Mouse (Mus musculus) lung, embryonic 16.5 days (tissue): Measurements from ENCODE around the gene 1700020D05Rik. TPM values are rescaled to one million over a fixed set of nuclear protein-coding genes. Genes with fewer than 3 reads are reported as not detected.

Experiments used
- ATAC-seq: fragments of 200-750 bp; cut with Nextera tagmentation; 2 replicates; pipeline ENCODE4 v1.8.0; 2017; ENCODE audit warnings: low read depth, mild to moderate bottlenecking, moderate library complexity
- H3K27ac ChIP-seq: fragments of 300-500 bp; sonication (generic); 2 replicates; pipeline ENCODE4 v1.5.1; 2014; ENCODE audit warnings: mild to moderate bottlenecking, control low read depth, low read length
- H3K27me3 ChIP-seq: fragments of 300-500 bp; sonication (generic); 2 replicates; pipeline ENCODE4 v1.6.1; 2014; ENCODE audit warnings: low read depth, low read length, mixed read lengths; ENCODE audit not compliant: control insufficient read depth, insufficient read depth
- H3K36me3 ChIP-seq: fragments of 300-500 bp; sonication (generic); 2 replicates; pipeline ENCODE4 v1.6.1; 2014; ENCODE audit warnings: low read length; ENCODE audit not compliant: control insufficient read depth, insufficient read depth
- H3K4me1 ChIP-seq: fragments of 300-500 bp; sonication (generic); replicated peaks from 2 replicates; pipeline ENCODE4 v1.6.1; 2014; ENCODE audit warnings: low read length, mixed read lengths; ENCODE audit not compliant: control insufficient read depth, insufficient read depth
- H3K4me2 ChIP-seq: fragments of 300-500 bp; sonication (generic); 2 replicates; pipeline ENCODE4 v1.6.1; 2014; ENCODE audit warnings: low read depth, low read length, control low read depth
- H3K4me3 ChIP-seq: fragments of 300-500 bp; sonication (generic); 2 replicates; pipeline ENCODE4 v1.5.1; 2014; ENCODE audit warnings: mild to moderate bottlenecking, low read length, control low read depth
- H3K9ac ChIP-seq: fragments of 300-500 bp; sonication (generic); 2 replicates; pipeline ENCODE4 v1.6.1; 2014; ENCODE audit warnings: low read length, control low read depth
- H3K9me3 ChIP-seq: fragments of 300-500 bp; sonication (generic); 2 replicates; pipeline ENCODE4 v1.6.1; 2016; ENCODE audit warnings: low read length; ENCODE audit not compliant: control insufficient read depth
- whole genome bisulfite sequencing: fragments of 180-500 bp; shearing (Covaris S2); extraction: QIAGEN DNeasy Blood & Tissue Kit; methylation state at CpG from one replicate; pipeline ENCODE4 v1.1.7; 2014; 5-methylcytosine and 5-hydroxymethylcytosine counted together
- polyA plus RNA-seq: library from polyadenylated mRNA; unstranded; fragments of >200 nt; fragmentation: Nextera tagmentation; extraction: Ambion mirVana; gene quantifications from 2 replicates; pipeline ENCODE4 v1.2.1, GENCODE M21; 2015

1700020D05Rik gene
- polyA plus RNA-seq, 1 experiment from 2014 or later, result not detected

GRCm38 (mm10) chr19:5471846-5472245, 31.7 kb downstream of the 1700020D05Rik start:
- no peak overlapping the region for H3K27ac ChIP-seq
- 47% methylated on average over 5 of the region's 5 CpGs for WGBS
- H3K27me3 ChIP-seq, result no peaks in the 10 kb centered on the region
- no peaks in the 10 kb centered on the region for H3K9me3 ChIP-seq
- no peak for ATAC-seq
- H3K36me3 ChIP-seq, result peaks cover 6% of the 10 kb centered on the region
- peaks cover 16% of the 10 kb centered on the region for H3K4me1 ChIP-seq
- no peak overlapping the region for H3K9ac ChIP-seq
- no peak overlapping the region for H3K4me2 ChIP-seq
- H3K4me3 ChIP-seq, result no peak overlapping the region

- 45% methylated on average over 5 of the region's 5 CpGs for WGBS
- Histone ChIP-seq H3K9me3 (no peaks in the 10 kb centered on the region), H3K36me3 (peaks cover 22% of the 10 kb centered on the region), H3K4me1 (peaks cover 9% of the 10 kb centered on the region), H3K9ac (no peak within 1 kb of the TSS), H3K27me3 (no peaks in the 10 kb centered on the region), H3K4me2 (no peak within 1 kb of the TSS), H3K4me3 (no peak within 1 kb of the TSS), H3K27ac (no peak within 1 kb of the TSS)
- ATAC-seq, result no peak
Observed at GRCm38 (mm10) chr19:5468374-5468773, 35.2 kb downstream of the 1700020D05Rik start, which contains the start of gene Ctsw. TSS of gene Ctsw (minus strand) at chr19:5468507.

GRCm38 (mm10) chr19:5466916-5467500, 36.6 kb downstream of the 1700020D05Rik start:
- H3K4me1 ChIP-seq, result peaks cover 9% of the 10 kb centered on the region
- H3K4me2 ChIP-seq, result no peak overlapping the region
- peaks cover 25% of the 10 kb centered on the region for H3K36me3 ChIP-seq
- H3K4me3 ChIP-seq, result no peak overlapping the region
- no peak for ATAC-seq
- H3K27me3 ChIP-seq, result no peaks in the 10 kb centered on the region
- H3K9me3 ChIP-seq, result no peaks in the 10 kb centered on the region
- WGBS, result 90% methylated on average over 6 of the region's 6 CpGs
- no peak overlapping the region for H3K27ac ChIP-seq
- no peak overlapping the region for H3K9ac ChIP-seq

- ATAC-seq, result no peak
- WGBS, result 91% methylated on average over 8 of the region's 8 CpGs
- Histone ChIP-seq H3K36me3 (peaks cover 25% of the 10 kb centered on the region), H3K9ac (no peak overlapping the region), H3K4me1 (peaks cover 19% of the 10 kb centered on the region), H3K27me3 (no peaks in the 10 kb centered on the region), H3K27ac (no peak overlapping the region), H3K4me2 (no peak overlapping the region), H3K9me3 (no peaks in the 10 kb centered on the region), H3K4me3 (no peak overlapping the region)
Observed at GRCm38 (mm10) chr19:5465037-5465436, 38.5 kb downstream of the 1700020D05Rik start.

GRCm38 (mm10) chr19:5463791-5464562, 39.6 kb downstream of the 1700020D05Rik start:
- no peaks in the 10 kb centered on the region for H3K9me3 ChIP-seq
- 30% methylated on average over 15 of the region's 15 CpGs for WGBS
- H3K4me3 ChIP-seq, result peak overlapping the region; percentile 25; the same call in 1 of the 2 replicates
- H3K27me3 ChIP-seq, result 0 out of 2 replicates have a peak, but pooled peaks cover 2% of the 10 kb centered on the region
- peak overlapping the region; percentile 47 for H3K4me2 ChIP-seq
- peaks cover 21% of the 10 kb centered on the region for H3K4me1 ChIP-seq
- peak; percentile 37 for ATAC-seq
- peaks cover 25% of the 10 kb centered on the region for H3K36me3 ChIP-seq
- H3K9ac ChIP-seq, result no peak overlapping the region
- H3K27ac ChIP-seq, result peak overlapping the region; percentile 53

- no peak overlapping the region for H3K27ac ChIP-seq
- 86% methylated on average over 9 of the region's 9 CpGs for WGBS
- ATAC-seq, result no peak
- peaks cover 25% of the 10 kb centered on the region for H3K36me3 ChIP-seq
- H3K4me3 ChIP-seq, result no peak overlapping the region
- peaks cover 22% of the 10 kb centered on the region for H3K4me1 ChIP-seq
- no peak overlapping the region for H3K4me2 ChIP-seq
- no peaks in the 10 kb centered on the region for H3K9me3 ChIP-seq
- no peak overlapping the region for H3K9ac ChIP-seq
- H3K27me3 ChIP-seq, result 0 out of 2 replicates have a peak, but pooled peaks cover 3% of the 10 kb centered on the region
Observed at GRCm38 (mm10) chr19:5463212-5463611, 40.4 kb downstream of the 1700020D05Rik start.

- H3K36me3 ChIP-seq, result peaks cover 19% of the 10 kb centered on the region
- no peak overlapping the region for H3K27ac ChIP-seq
- H3K9ac ChIP-seq, result peak overlapping the region; percentile 84
- WGBS, result 83% methylated on average over 6 of the region's 6 CpGs
- 0 out of 2 replicates have a peak, but pooled peaks cover 3% of the 10 kb centered on the region for H3K27me3 ChIP-seq
- peak overlapping the region; percentile 90 for H3K4me3 ChIP-seq
- no peak for ATAC-seq
- peaks cover 27% of the 10 kb centered on the region for H3K4me1 ChIP-seq
- peak overlapping the region; percentile 90 for H3K4me2 ChIP-seq
- H3K9me3 ChIP-seq, result no peaks in the 10 kb centered on the region
Observed at GRCm38 (mm10) chr19:5461411-5461810, 42.2 kb downstream of the 1700020D05Rik start.

GRCm38 (mm10) chr19:5460465-5460911, 43.1 kb downstream of the 1700020D05Rik start, which contains the start of gene Fibp:
TSS of gene Fibp (plus strand) at chr19:5460615.
- peak within 1 kb of the TSS; percentile 84 for H3K9ac ChIP-seq
- peak within 1 kb of the TSS; percentile 90 for H3K4me2 ChIP-seq
- H3K27ac ChIP-seq, result peak within 1 kb of the TSS; percentile 77
- ATAC-seq, result peak; percentile 48
- peak within 1 kb of the TSS; percentile 90 for H3K4me3 ChIP-seq
- peaks cover 36% of the 10 kb centered on the region for H3K4me1 ChIP-seq
- 0 out of 2 replicates have a peak, but pooled peaks cover 3% of the 10 kb centered on the region for H3K27me3 ChIP-seq
- no peaks in the 10 kb centered on the region for H3K9me3 ChIP-seq
- peaks cover 11% of the 10 kb centered on the region for H3K36me3 ChIP-seq
- under 1% methylated on average over 32 of the region's 32 CpGs for WGBS

- ATAC-seq, result no peak
- H3K36me3 ChIP-seq, result peaks cover 6% of the 10 kb centered on the region; the same call in 1 of the 2 replicates
- no peaks in the 10 kb centered on the region for H3K9me3 ChIP-seq
- H3K9ac ChIP-seq, result peak overlapping the region; percentile 84
- peak overlapping the region; percentile 90 for H3K4me2 ChIP-seq
- peak overlapping the region; percentile 90 for H3K4me3 ChIP-seq
- peaks cover 41% of the 10 kb centered on the region for H3K4me1 ChIP-seq
- H3K27ac ChIP-seq, result peak overlapping the region; percentile 18; the same call in 1 of the 2 replicates
- 0 out of 2 replicates have a peak, but pooled peaks cover 3% of the 10 kb centered on the region for H3K27me3 ChIP-seq
- 13% methylated on average over 3 of the region's 3 CpGs for WGBS
Observed at GRCm38 (mm10) chr19:5459896-5460295, 43.7 kb downstream of the 1700020D05Rik start.
